Mouse (Mus musculus): ENCODE data around the gene Lcat.
"Not testable (repeated sequence)": the region's sequence is repeated elsewhere in the genome, so short reads cannot be mapped to it uniquely, and the experiment has no call there.

Gene Lcat

DNA sequence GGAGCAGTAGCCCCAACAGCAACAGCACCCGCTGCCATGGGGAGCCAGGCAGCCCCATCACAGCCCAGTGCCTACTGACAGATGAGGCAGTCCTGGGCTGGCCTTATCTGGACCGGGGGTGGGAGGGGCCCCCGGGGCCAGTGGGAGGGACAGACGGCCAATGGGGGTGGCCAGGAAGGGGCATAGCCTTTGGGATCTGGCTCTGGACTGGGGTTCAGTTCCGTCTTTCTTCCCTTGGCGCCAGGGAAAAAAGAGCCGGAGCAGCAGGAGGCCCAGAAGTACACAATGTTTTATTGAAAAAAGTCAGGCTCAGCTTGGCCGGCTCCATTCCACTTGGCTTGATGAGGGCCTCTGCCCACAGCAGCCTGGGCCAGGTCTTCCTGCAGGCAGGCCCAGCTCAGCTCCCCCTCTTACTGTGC is at the start of gene Lcat:
Gene Lcat, minus strand, starts transcription at position 62 of the 419 bp plus-strand sequence.
- no peak for DNase-seq (ENCODE audit: low spot score)

- DNase-seq (ENCODE audit: low spot score), result no peak
Observed at GRCm38 (mm10) chr8:105992499-105992898, 49.3 kb upstream of the Lcat start.

- no peak for DNase-seq (ENCODE audit: low spot score)
Observed at GRCm38 (mm10) chr8:105991546-105991945, 48.4 kb upstream of the Lcat start.

- peak; percentile 46 for DNase-seq (ENCODE audit: low spot score)
Observed at GRCm38 (mm10) chr8:105990856-105991387, 47.7 kb upstream of the Lcat start, which contains the start of gene Dus2. Dus2 (plus strand) TSS chr8:105991337.

- DNase-seq (ENCODE audit: low spot score), result no peak
Observed at GRCm38 (mm10) chr8:105988546-105988945, 45.4 kb upstream of the Lcat start.

DNA sequence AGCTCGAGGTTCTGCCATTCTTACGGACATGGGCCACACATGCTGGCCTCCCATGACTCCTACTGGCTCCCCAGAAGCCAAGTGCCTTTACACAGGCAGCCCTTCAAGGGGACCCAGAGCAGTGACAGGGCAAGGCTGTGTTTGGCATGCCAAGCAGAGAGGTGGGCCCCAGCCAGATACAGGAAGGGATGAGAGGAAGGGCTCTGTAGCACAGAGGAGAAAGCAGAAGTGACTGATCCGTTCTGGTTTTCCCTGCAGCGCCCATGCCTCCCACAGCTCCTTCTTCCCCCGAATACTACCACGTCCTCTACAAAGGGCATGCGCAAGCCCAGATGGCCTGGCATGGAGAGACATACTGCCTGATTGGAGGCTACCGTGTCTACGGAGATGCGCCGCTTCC is 40.2 kb upstream of the Lcat start:
- DNase-seq (ENCODE audit: low spot score), result not testable (repeated sequence)

DNA sequence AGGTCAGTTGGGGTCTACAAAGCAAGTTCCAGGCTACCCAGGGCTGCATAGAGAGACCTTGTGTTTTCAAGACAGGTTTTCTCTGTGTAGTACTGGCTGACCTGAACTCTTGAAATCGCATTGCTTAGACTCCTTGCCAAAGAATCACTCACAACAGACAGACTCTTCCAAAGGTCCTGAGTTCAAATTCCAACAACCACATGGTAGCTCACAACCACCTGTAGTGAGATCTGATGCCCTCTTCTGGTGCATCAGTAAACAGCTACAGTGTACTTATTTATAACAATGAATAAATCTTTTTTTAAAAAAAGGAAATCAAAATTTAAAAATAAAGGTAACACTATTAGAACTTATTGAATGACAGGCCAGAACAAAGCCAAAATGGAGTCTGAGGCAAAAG is 38.0 kb upstream of the Lcat start:
- no peak for DNase-seq (ENCODE audit: low spot score)

DNA sequence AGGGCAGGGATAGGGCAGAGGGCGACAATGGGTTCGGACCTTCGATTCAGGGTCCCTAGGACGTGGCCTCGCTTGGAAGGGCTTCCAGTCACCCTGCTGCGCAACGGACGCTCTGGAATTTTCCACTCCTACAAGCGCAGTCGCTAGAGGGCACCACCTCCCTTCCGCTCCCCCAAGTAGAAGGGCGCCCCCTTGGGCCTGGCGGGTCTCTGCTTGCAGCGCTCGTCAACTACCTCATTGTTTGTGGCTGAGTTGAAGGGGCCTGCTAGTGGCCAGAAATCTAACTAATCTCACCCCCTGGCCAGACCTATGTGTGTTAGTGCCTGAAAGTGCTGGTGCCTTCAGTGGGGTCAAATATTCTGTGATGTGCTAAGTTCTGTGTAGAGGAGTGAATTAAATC is 36.1 kb upstream of the Lcat start, which contains the start of gene Dpep3:
Gene Dpep3, minus strand, starts transcription at position 105 of the 400 bp plus-strand sequence.
- DNase-seq (ENCODE audit: low spot score), result no peak

DNA sequence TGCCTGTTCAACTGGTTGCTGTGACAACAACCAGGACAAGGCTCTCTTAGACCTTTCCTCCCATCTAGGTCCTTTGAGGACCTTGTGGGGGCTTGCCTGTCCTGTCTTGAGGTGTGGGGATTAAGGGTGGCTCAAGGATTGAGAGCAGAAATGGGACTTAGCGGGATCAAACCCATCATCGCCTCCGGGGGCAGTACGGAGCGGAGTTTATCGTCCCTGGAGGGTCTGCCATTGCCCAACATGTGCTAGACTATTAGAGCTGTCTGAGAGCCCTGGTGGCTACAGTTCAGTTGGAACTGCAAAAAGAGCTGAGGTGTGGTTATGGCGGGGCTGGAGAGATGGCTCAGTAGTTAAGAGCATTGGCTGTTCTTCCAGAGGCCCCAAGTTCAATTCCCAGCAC is 32.2 kb upstream of the Lcat start:
- no peak for DNase-seq (ENCODE audit: low spot score)

DNA sequence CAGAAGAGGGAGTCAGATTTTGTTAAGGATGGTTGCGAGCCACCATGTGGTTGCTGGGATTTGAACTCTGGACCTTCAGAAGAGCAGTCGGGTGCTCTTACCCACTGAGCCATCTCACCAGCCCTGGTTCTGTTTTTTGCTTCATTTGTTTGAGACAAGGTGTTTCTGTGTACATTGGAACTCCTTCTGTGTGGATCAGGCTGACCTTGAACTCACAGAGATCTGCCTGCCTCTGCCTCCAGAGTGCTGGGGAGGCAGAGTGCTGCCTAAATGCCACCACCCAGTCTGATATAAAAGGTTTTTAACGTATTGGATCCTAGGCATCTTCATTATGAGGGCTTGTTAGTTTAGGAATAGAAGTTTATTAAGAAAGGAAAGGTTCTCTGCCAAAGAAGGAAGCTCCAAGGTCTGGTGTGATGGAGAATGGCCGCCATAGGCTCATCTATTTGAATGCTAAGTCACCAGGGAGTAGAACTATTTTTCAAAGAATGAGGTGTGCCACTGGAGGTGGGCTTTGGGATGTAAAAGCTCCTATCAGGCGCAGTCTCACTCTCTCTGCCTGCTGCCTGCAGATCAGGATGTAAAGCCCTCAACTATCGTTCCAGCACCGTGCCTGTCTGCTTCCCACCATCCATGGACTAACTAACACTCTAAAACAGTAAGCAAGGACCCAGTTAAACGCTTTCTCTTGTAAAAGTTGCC is 28.0 kb upstream of the Lcat start:
- no peak for DNase-seq (ENCODE audit: low spot score)

DNA sequence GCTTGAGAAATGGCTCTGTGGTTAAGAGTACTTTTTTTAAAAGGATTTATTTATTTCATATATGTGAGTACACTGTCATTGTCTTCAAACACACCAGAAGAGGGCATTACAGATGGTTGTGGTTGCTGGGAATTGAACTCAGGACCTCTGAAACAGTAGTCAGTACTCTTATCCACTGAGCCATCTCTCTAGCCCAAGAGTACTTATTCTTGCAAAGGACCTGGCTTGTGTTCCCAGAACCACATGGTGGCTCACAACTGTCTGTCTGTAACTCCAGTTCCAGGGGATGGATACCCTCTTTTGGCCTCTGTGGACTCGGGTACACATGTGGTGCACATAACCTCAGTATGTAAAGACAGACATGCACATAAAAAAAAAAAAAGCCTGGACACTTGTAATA is 26.2 kb upstream of the Lcat start:
- no peak for DNase-seq (ENCODE audit: low spot score)

DNA sequence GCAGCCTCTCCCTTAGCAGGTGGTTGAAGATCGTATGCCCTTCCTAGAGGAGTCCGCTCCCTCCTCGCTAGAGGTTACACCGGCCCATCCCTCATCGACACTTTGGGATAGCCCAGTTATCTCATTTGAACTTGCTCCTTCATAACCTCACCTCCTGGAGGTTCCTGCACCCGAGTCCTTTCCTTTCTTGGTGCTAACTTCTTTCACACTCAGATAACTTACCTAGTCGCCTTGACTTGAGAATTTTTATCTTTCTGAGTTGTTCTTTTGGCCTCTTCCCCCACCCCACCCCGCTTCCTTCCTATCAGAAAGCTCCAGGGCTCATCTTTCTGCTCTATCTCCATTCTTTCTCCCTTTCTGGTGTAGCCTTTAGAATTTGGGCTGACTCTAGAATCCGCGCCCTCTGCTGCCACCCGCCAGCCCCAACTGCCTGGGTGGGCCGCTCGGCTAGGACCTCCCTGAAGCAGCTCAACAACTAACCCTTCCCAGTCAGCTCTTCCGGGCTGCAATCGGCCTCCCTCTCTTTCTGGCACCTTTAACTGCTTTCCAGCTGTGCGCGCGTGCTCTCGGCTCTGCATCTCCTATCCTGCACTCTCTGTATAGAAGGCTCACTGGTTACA is 23.6 kb upstream of the Lcat start:
- no peak for DNase-seq (ENCODE audit: low spot score)

DNA sequence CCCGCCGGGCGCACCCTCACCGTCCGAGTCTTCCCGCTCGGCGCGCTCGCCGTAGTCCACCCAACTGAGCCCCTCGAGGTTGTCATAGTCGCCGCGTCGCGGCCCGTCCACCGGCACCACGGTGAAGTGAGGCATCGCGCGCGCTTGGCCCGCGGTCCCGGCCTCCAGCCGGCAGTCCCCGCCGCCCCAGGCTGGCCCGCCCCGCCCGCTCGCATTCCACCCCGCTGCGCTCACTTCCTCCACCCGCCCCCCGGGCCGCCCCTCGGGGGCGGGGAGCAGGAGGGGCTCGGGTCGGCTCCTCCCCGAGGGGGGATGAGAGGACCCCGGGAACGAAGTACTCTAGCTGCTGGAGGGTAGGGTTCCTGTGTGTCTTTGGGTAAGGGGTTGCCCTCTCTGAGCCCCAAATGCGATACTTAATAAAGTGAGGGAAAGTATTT is 22.7 kb upstream of the Lcat start, which contains the start of gene Slc12a4:
Gene Slc12a4, minus strand, starts transcription at position 193 of the 437 bp plus-strand sequence.
- DNase-seq (ENCODE audit: low spot score), result peak; percentile 54

- peak; percentile 54 for DNase-seq (ENCODE audit: low spot score)
Observed at GRCm38 (mm10) chr8:105965266-105965904, 22.2 kb upstream of the Lcat start.

DNA sequence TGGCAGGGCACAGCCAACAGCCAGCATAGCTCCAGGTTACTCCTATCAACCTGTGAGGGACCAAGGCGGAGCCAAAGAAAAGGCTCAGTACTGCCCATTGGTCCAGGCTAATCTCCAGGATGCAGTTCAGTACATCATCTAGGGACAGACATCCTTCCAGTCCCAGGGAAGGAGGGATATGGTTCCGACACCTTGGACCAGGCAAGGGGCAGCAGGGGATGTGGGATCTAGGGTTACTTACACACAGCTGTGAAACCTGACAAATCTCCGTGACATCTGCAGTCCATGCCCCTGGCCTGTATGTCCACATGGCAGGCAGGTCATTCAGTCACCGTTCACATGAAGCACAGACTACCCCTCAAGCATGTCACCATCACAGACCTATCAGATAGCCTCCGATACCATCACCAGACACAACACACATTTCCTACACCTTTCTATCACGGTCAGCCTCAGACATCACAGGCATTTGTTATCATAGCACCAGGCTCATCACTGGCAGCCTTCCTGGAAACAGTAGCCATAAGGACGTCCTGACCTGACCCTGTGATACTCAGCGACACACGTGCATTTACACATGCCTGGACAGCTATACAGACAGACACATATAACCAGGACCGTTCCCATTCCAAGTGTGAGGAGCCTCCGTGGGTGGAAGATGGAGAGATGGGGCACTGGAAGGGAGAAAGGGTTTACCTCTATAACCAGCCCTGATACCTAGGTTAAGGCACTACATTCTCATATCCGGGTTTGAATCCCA is 21.5 kb upstream of the Lcat start:
- DNase-seq (ENCODE audit: low spot score), result no peak

- no peak for DNase-seq (ENCODE audit: low spot score)
Observed at GRCm38 (mm10) chr8:105961536-105961935, 18.4 kb upstream of the Lcat start.

- DNase-seq (ENCODE audit: low spot score), result no peak
Observed at GRCm38 (mm10) chr8:105961101-105961500, 17.9 kb upstream of the Lcat start.

DNA sequence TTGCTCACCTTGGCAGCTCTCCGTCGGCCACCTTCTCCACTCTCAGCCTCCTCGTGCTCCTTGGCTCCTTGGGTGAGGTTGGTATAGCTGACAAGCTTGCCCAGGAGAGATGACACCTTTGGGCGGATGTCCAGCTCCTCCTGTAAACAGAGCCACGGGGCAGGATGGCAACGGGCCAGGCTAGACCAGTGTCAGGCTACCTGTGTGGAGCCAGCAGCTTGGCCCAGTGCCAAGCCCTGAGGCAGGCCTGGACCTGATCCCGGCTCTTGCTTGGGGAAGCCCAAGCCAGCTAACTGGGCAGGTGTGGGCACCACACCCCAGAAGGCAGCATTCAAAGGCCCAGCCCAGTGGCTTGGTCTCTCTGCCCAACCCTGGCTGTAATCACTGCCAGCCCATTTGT is 16.2 kb upstream of the Lcat start:
- no peak for DNase-seq (ENCODE audit: low spot score)

- no peak for DNase-seq (ENCODE audit: low spot score)
Observed at GRCm38 (mm10) chr8:105957813-105958212, 14.6 kb upstream of the Lcat start.

- no peak for DNase-seq (ENCODE audit: low spot score)
Observed at GRCm38 (mm10) chr8:105956556-105956955, 13.4 kb upstream of the Lcat start.

DNA sequence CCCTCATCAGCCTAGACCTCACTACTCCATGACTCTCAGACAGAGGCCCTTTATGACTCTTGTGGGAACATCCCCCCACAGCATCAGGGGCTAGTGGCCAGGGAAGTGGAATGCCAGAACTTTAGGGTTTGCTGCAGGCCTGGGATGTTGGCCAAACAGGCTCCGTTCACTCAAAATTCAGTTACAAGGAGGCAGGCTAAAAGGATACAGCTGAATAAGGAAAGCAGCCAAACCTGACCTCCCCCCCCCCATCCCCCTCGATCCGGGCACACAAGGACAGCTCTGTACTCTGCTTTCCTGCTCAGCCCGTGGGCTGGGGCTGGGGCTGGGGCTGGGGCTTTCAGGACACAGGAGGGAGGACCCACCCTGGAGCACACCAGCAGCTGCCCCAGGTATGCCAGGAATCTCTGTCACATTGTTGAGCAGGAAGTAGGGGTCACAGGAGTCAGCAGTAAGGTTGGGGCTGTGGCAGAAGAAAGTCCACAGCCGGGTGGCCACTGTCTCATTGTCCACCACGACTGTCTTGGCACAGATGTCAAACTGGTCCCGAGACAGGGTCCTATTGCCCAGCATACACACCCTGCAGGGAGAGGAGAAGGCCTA is 8.0 kb upstream of the Lcat start:
- no peak for DNase-seq (ENCODE audit: low spot score)

GRCm38 (mm10) chr8:105949350-105949749 is 6.2 kb upstream of the Lcat start:
- no peak for DNase-seq (ENCODE audit: low spot score)

Measured in ovary, postnatal 10 days (tissue).